Mouse (Mus musculus): Measurements from ENCODE around the gene Crybg1.
"Not testable (repeated sequence)": the region's sequence is repeated elsewhere in the genome, so short reads cannot be mapped to it uniquely, and the experiment has no call there.

Gene Crybg1

DNA sequence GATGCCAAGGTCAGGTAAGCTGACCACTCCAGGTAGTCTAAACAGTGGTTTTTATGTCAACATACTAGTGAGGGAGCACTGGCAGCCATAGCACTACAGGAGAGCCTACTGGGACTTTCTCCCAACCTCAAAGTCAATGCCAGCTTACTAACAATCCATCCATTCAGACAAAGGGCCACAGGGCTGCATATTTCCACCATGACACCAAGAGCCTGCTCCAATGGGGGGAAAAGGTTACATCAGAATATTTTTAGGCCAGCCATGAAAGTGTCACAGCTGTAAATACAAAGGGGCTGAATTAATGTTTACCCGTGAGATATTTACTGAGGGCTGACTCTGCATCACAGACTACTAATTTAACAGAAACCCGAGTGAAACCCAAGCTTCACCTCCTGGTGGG, 175.4 kb downstream of the Crybg1 start:
- DNase-seq (ENCODE audit: extremely low spot score): no peak

DNA sequence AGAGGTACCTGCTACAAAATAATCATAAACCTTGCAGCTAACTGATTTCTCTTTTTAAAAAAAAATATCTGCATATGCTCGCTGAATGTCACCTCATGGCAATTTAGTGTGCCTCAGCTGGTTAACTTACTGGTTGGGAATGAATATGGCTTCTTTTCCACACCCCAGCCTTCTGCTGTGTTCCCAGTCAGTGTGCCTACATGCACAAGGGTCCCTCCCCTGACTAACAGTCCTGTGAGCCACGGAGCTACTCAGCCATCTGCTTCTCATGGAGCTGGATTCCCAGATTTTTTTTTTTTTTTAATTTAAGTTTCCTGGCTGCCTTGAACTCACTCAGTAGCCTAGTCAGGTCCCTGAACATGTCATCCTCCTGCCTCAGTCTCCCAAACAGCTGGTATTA, 183.7 kb downstream of the Crybg1 start:
- no peak for DNase-seq (ENCODE audit: extremely low spot score)

DNA sequence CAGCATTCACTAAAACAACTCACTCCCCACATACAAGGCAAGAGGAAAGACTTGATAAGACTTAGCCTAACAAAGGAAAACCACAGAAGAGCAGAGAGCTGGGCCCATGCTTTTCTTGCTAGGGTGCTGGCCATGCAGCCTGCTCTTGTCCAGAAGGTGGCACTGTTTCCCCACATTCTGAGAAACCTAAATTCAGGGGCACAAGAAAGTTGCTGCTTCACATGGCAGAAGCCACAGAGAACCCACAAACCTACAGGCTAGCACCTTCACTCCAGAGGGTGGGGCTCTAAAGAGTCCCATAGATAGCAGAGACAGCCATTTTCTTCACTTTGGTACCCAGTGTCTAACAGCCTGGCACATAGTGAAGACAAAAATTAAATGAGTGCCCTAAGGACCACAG, 194.7 kb downstream of the Crybg1 start:
- peak; percentile 76 for DNase-seq (ENCODE audit: extremely low spot score)

DNA sequence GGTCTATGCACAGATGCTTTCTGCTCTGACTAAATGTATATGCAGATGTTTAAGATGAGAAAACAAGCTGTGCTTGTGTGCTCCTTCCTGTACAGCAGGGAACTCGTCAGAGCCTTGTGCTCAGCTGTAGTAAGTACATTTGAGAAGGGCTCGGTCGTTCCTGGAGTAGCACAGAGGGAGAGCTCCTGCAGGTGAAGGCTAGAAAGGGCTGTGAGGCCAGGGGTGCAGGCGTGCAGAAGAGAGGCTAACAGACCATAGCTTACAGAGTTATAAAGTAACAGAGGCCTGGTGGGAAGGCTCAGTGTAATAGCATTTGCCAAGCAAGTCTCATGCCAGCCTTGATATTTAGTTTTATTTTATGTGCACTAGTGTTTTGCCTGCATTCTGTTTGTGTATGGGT, 203.2 kb downstream of the Crybg1 start:
- no peak for DNase-seq (ENCODE audit: extremely low spot score)

DNA sequence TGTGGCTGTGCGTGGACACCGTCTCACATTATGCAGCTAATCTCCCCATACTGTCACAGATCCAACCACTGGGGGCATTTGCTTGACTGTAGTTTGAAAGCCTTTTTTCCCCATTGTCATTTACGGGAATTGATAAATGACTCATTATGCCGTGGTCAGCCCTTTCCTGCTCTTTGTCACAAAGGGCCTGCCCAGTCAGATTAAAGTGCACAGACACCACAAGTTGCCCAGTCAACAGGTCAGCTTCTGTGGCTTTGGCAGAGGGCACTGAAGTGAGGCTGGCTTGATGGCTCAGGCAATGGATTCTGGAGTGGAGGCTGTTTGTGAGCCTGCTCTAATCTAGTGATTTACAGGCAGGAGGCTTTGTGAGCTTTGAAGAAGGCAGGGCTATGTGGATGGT, 204.9 kb downstream of the Crybg1 start:
- no peak for DNase-seq (ENCODE audit: extremely low spot score)

DNA sequence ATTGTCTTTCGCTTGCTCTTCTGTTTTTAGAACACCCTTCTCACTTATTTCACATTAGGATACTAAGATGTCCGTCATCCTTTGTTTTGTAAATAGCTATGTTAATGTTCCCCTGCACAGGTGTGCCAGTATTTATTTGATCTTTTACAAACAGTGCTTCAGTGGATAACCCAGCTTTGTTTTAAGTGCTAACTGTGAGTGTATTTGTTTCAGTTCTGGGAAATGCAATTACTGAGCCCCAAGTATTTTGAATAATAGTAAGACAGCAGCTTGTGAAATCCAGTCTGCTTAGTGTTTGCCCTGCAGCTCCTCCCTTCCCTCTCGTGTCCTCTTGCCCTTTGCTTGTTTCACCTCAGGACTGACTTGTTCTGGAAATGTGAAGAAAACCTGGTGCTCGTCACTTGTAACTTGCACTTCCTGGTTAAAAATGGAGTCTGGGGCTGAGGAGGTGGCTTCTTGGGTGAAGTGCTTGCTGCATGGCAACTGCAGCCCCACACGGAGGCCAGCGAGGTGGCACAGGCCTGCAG, 209.5 kb downstream of the Crybg1 start:
- no peak for DNase-seq (ENCODE audit: extremely low spot score)

DNA sequence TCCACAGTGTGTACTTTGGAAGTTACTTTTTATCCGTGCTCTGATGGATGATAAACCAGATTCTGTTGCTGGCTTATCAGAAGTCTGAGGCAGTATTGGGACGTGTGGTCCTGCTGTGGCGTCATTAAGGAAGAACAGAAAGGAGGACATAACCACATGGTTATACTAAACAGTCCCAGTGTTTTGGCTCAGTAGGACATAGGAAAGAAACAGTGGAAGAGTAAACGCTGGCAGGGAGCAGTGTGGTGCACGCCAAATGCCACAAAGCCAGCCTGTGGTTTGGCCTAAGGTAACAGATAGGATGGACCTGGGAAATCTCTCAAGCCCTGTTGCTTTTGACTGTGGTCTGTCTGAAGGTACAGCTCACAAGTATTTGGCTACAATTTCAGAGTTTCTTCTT, 220.1 kb downstream of the Crybg1 start:
- no peak for DNase-seq (ENCODE audit: extremely low spot score)

DNA sequence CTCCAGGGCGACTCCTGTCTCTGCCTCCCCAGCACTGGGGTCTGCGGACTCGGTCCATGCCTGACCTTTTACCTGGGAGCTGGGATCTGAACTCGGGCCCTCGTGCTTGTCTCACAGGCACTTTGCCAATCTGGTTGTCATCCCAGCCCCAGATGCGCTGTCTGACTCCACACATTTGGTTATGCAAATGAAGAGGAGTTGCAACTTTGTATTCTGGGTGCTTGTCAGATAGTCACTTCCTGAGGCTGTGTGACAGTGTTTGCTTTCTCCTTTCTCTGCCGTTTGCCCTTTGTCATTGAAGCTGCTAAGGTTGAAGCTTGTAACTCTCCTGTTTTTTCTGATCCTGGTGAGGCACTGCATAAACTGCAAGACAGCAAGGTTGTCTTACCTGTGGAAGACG, 220.9 kb downstream of the Crybg1 start:
- no peak for DNase-seq (ENCODE audit: extremely low spot score)

DNA sequence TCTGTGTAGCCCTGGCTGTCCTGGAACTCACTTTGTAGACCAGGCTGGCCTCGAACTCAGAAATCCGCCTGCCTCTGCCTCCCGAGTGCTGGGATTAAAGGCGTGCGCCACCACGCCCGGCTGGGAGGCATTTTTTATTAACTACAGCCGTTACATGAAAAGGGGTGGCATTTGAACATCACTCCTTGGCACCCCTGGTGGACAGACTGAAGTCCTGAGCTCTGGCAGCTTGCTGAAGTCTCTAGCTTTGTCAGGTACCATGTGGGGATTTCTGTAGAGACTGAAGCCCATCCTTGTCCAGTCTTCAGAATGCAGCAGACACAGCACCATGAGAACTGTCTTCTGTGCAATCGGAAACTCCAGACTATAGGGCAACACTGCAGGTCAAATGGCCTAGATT, 222.9 kb downstream of the Crybg1 start:
- not testable (repeated sequence) for DNase-seq (ENCODE audit: extremely low spot score)

DNA sequence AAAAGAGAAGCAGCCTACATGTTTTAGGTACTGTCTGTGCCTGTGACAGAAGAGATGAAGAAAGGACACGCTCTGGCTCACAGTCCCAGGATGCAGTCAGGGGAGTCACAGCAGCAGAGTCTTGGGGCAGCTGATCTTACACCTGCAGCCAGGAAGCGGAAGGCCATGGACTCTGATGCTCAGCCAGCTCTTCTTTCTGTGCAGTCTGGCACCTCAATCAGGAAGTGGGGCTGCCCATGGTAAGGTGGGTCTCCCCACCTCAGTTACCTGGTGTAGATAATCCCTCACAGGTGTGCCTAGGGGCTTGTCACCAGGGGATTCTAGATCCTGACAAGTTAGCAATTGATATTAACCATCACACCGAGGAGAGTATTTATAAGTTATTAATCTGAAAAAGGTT, 225.6 kb downstream of the Crybg1 start:
- DNase-seq (ENCODE audit: extremely low spot score): no peak

DNA sequence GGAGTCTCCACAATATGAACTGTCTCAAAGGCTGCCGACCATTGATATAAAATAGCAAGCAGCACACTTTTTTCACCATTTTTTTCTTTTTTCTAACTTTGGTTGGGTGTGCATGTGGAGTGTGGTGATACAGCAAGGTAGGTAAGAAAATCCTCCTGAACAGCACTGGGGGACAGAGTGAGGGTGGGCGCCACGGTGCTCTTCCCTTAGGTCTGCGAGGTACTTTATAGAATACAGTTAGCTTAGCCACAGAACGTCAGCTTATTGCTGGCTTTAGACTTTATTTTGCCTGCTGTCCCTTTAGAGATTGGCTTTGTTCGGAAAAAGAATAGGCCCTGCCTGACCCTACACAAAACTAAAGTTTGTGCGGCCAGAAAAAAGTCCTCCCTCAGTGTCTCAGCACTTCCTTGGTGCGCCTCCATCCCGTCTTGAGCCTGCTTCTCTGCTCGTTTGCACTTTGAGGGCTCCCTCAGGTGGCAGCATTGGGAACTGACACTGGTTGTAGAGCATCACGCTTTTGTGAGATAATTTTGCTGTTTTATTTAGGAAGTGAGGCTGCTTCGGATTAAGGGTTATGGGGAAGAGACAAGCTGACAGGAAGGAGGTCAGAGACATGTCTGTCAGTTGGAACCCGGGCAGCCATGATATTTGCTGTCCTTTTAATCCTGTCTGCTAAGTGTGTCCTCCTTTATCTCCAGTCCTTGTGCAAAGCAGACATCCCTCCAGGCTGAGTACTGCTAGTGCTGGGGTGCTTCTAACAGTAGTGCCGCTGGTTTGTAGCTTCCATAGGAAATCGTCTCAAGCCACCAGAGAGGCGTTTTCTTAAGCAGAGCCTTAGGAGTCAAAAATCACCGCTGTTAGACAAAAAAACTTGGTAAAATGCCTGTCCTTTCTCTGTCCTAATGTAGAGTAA, 229.7 kb downstream of the Crybg1 start:
- peak; percentile 78 for DNase-seq (ENCODE audit: extremely low spot score)

DNA sequence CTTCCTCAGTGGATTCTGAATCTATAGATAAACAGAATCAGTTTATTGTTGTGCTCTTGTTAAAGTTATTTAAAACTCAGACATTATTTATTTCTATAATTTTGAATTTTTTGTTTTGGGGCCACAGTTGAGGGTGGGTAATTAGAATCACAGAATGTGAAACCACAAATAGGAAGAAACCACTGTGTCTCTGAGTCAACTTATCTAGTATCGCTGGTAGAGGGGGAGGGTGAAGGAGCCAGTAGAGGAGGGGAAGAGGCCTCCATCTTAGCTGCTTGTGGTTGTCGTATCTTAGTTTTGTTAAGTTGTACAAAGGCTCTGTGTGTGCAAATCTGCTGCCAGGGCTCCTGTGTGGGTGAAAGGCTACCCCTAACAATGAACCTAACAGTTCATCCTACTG, 231.9 kb downstream of the Crybg1 start:
- DNase-seq (ENCODE audit: extremely low spot score): no peak

DNA sequence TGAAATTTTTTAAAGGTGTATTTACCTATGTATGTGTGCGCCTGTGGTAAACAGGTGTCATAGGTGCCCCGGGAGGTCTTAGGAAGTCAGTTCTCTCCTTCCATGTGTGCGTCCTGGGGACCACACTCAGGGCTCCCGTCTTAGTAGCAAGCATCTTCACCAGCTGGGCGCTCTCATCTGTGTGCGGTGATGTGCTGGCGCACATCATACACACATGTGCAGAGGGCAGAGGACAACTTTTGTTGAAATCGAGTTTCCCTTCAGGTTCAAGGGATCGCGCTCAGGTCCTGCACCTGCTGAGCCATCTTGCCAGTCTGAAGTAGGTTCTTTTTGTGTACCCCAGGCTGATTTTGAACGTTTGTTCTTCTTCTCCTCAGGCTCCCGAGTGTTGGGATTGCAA, 232.5 kb downstream of the Crybg1 start:
- DNase-seq (ENCODE audit: extremely low spot score): no peak

DNA sequence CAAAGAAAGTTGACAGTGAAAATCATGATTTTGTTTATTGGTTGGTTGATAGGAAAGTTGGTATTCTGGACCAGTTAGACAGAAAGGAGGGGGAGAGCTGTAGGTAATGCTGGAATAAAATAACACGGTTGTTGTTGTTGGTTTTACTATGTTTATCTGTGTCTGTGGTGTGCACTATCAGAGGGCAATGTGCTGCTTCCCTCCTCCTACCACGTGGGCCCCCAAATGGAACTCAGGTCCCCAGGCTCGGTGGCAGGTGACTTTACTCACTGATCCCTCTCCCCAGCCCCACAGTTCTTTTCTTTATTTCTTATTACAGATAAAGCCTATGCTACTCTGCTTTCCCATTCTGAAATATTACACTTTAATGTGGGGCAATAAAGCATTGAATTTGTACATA, 236.4 kb downstream of the Crybg1 start:
- DNase-seq (ENCODE audit: extremely low spot score): no peak

DNA sequence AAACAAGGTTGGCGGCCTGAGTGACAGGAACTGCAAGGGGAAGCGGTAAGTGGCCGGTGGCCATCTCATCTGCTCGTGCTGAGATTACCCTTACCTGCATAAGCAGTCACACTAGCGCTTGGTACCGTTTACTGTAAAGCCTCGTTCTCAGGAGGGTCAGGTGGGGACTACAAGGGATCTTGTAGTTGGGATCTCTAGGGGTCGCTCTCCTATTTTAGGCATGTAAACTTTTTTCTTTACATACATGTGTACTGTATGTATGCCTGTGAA, 237.8 kb downstream of the Crybg1 start:
- no peak for DNase-seq (ENCODE audit: extremely low spot score)

DNA sequence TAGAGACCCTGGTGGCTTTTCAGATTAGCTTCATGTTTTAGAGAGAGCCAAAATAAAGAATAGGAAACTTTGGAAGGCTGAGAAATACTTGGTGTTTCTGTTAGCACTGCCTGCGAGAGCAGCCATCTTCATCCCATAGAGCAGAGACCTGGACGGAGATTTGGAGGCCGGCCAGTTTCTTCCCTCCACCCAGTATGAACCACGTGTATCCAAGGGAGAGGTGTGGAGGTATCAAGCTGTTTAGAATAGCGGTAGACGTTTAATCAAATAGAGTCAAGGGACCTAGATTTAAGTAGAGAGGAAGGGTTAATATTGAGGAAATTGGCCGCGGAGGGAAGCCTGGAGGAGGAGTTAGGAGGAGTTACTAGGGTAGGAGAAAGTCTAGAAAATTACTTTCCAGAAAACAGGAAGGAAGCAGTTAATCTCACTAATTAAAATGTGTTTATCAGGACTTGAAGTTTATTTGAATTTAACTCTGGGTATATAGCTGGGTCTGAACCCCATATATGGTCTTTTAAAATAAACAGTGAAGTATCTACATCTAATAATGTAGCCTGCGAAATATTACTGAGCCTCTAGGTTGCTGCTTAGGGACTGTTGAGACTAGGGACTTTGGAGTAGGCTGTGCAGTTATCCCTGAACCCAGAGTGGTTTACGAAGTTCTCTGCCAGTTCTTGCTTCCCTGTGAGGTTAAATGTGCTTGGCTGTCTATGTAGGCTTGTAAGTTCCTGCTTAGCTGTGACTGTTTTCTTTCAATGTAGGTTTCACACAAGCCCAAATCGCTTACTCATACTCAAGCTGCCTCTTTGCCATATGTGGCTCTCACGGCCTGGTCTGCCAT, 238.4 kb downstream of the Crybg1 start:
- DNase-seq (ENCODE audit: extremely low spot score): no peak

DNA sequence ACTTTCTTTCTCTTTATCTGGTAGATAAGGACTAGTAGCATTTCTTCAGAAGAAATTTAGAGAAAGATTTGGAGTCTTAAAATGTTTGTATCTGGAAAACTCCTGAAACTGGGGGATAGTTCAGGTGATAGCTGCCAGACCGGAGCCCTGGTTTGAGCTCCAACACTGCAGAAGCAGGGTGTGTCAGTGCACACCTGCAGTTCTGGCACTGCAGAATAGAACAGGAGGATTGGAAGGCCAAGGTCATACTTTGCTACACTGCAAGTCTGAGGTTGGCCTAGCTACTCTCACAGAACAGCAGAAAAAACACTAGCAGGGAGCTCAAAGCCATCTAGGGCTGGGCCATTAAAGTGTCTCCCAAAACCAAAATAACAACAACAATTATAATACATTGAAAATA, 244.1 kb downstream of the Crybg1 start:
- no peak for DNase-seq (ENCODE audit: extremely low spot score)

DNA sequence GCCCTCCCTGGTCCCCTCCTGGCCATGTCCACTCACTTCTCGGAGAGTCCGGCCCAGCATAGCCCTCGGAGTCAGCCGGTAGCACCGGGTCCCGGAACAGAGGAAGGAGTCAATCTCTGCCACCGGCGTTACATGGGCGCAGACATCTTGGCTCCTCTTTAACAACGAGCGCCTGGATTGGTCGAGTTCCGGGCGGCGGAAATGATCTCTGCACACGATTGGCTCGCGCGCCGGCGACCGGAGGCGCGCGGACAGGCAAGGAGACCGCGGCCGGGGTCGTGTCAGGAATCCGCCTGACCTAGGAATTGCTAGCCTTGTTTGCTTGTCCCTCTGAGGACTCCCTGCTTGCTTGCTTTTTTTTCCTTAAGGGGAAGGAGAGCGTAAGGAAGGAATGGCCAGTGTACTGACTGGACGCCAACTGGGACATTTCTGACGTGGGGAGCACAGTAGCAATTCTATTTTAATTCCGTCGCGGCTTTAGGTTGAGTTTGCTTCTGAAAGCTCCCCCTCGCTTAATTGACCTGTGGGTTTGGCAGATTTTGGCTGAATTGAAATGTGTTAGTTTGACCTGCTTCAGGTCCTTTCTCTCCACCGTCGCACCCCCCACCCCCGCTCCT, 247.0 kb downstream of the Crybg1 start, which contains the start of the genes Qrsl1 and Rtn4ip1:
Qrsl1 (minus strand) TSS at position 168 of the 617 bp plus-strand sequence.
Rtn4ip1 (plus strand) TSS at position 230 of the 617 bp plus-strand sequence.
- peak; percentile 96 for DNase-seq (ENCODE audit: extremely low spot score)

DNA sequence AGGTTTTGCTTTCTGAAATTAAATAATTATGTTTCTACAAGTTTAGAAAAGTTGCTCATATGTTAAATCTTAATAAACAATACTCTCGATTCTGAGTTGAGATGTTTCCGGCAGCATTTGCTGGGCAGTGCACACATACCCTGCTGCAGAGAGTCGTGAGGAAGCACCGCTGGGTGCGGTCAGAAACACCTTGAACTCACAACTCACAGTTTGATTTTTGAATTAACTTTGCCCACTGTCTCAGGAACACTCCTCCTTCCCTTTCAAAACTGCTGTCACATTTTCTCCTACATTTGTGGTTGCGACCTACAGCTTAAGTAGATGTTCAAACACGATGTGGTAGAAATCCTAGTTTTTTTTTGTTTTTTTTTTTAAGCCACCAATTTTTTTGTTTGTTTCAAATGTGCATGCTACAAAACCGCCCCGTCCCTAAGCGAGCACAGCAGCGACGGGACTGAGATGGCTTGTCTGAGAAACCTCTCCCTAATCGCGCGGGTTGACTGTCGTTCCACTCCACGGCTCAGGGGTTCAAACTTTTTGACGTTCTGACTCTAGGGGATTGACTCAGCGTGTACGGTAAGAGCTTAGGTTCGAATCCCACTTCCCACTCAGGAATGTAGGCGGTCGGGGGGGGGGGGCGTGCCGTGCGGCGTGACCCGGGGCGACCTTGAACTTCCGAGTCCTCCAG, 247.6 kb downstream of the Crybg1 start:
- no peak for DNase-seq (ENCODE audit: extremely low spot score)
